19 mouse cellular contexts compared by ENCODE assay signal in genomic region chr13:112853710-112854316, GRCm38 (mm10). TPM values are rescaled to one million over a fixed set of nuclear protein-coding genes. Genes with fewer than 3 reads are reported as not detected.
A peak's percentile ranks its signal among the peaks of the same experiment; 100 is the strongest.
DNase-seq lines count a peak whose midpoint lies in the region; ATAC-seq lines count a peak whose summit lies in the region.
"Had no signal": no experiment of that assay in that cellular context is flagged by ENCODE, and none has a peak within 500 bp of the region (broad histone marks: within the 10 kb centered on the region; RNA-seq: fewer than 3 reads in every experiment).

No protein-coding gene starts in this region.

- DNase-seq in forebrain, embryonic 10.5 days (ENCODE audit: extremely low spot score, low spot score), result peak; percentile 22
- DNase-seq in kidney, postnatal 14 days, result no peak
- peak; percentile 20 for DNase-seq in forebrain, embryonic 14.5 days (ENCODE audit: low spot score)
- no peak for DNase-seq in adrenal gland, postnatal 25 days
- no peak for DNase-seq in yolk sac, embryonic 10.5 days (ENCODE audit: low spot score)
- DNase-seq: adrenal gland, adult 8-10 months; cerebellum, adult 9-10 months; gastrocnemius, postnatal 36 days; kidney, adult 11 months; kidney, postnatal 36 days; layer of hippocampus, adult 9-11 months; liver, embryonic 13.5 days; right cerebral cortex, postnatal 14 days had no signal

- peaks cover 6% of the 10 kb centered on the region; the same call in 1 of the 2 replicates for H3K27me3 ChIP-seq in forebrain, embryonic 10.5 days (ENCODE audit: poor library complexity, severe bottlenecking)
- no peaks in the 10 kb centered on the region for H3K27me3 ChIP-seq in forebrain, embryonic 16.5 days (replicated peaks; ENCODE audit: control insufficient read depth, insufficient read depth, low read length)
- H3K27me3 ChIP-seq in kidney, embryonic 16.5 days (ENCODE audit: insufficient read depth, low read length), result no peaks in the 10 kb centered on the region
- no peaks in the 10 kb centered on the region for H3K27me3 ChIP-seq in forebrain, embryonic 14.5 days (replicated peaks; ENCODE audit: control insufficient read depth, insufficient read depth, low read length)
- H3K27me3 ChIP-seq in intestine, embryonic 16.5 days (replicated peaks; ENCODE audit: control insufficient read depth, insufficient read depth, low read length), result no peaks in the 10 kb centered on the region
- H3K27me3 ChIP-seq: heart, embryonic 12.5 days; limb, embryonic 12.5 days; liver, embryonic 13.5 days; lung, embryonic 15.5 days had no signal

- H3K4me3 ChIP-seq in forebrain, embryonic 10.5 days, result peak overlapping the region; percentile 14; the same call in 1 of the 2 replicates
- no peak overlapping the region for H3K4me3 ChIP-seq in forebrain, embryonic 16.5 days (replicated peaks; ENCODE audit: low read length)
- no peak overlapping the region for H3K4me3 ChIP-seq in kidney, embryonic 16.5 days (ENCODE audit: low read length)
- no peak overlapping the region for H3K4me3 ChIP-seq in forebrain, embryonic 14.5 days (ENCODE audit: low read depth, low read length)
- no peak overlapping the region for H3K4me3 ChIP-seq in intestine, embryonic 16.5 days (ENCODE audit: low read length)
- H3K4me3 ChIP-seq: heart, embryonic 12.5 days; limb, embryonic 12.5 days; liver, embryonic 13.5 days; lung, embryonic 15.5 days had no signal

- no peak overlapping the region for H3K9ac ChIP-seq in forebrain, embryonic 16.5 days (replicated peaks; ENCODE audit: low read depth, low read length)
- H3K9ac ChIP-seq in kidney, embryonic 16.5 days (replicated peaks; ENCODE audit: low read length), result no peak overlapping the region
- H3K9ac ChIP-seq in forebrain, embryonic 14.5 days (ENCODE audit: low read length), result no peak overlapping the region
- H3K9ac ChIP-seq in intestine, embryonic 16.5 days (ENCODE audit: low read depth, low read length), result no peak overlapping the region
- H3K9ac ChIP-seq: heart, embryonic 12.5 days; limb, embryonic 12.5 days; liver, embryonic 13.5 days; lung, embryonic 15.5 days had no signal

- H3K36me3 ChIP-seq in forebrain, embryonic 10.5 days (replicated peaks), result no peaks in the 10 kb centered on the region; the same call in 1 of the 2 replicates
- no peaks in the 10 kb centered on the region for H3K36me3 ChIP-seq in forebrain, embryonic 16.5 days (ENCODE audit: control insufficient read depth, insufficient read depth)
- H3K36me3 ChIP-seq in kidney, embryonic 16.5 days (ENCODE audit: insufficient read depth, low read length), result 0 out of 2 replicates have a peak, but pooled peaks cover 6% of the 10 kb centered on the region
- H3K36me3 ChIP-seq in forebrain, embryonic 14.5 days (ENCODE audit: control insufficient read depth, insufficient read depth, low read length), result no peaks in the 10 kb centered on the region
- H3K36me3 ChIP-seq in intestine, embryonic 16.5 days (ENCODE audit: control insufficient read depth, insufficient read depth, low read length), result 0 out of 2 replicates have a peak, but pooled peaks cover 2% of the 10 kb centered on the region
- H3K36me3 ChIP-seq: lung, embryonic 15.5 days had no signal

- no peaks in the 10 kb centered on the region for H3K9me3 ChIP-seq in forebrain, embryonic 10.5 days
- no peaks in the 10 kb centered on the region for H3K9me3 ChIP-seq in forebrain, embryonic 16.5 days (ENCODE audit: control insufficient read depth, low read length)
- H3K9me3 ChIP-seq in kidney, embryonic 16.5 days (ENCODE audit: low read length), result no peaks in the 10 kb centered on the region
- H3K9me3 ChIP-seq in forebrain, embryonic 14.5 days (replicated peaks; ENCODE audit: control insufficient read depth, low read length), result no peaks in the 10 kb centered on the region
- H3K9me3 ChIP-seq in intestine, embryonic 16.5 days (ENCODE audit: control insufficient read depth, low read length), result no peaks in the 10 kb centered on the region
- H3K9me3 ChIP-seq: heart, embryonic 12.5 days; limb, embryonic 12.5 days; liver, embryonic 13.5 days; lung, embryonic 15.5 days had no signal

- no peak overlapping the region for H3K4me2 ChIP-seq in forebrain, embryonic 16.5 days (ENCODE audit: low read length)
- H3K4me2 ChIP-seq in kidney, embryonic 16.5 days (replicated peaks; ENCODE audit: low read depth, low read length), result no peak overlapping the region
- no peak overlapping the region for H3K4me2 ChIP-seq in forebrain, embryonic 14.5 days (ENCODE audit: low read length)
- H3K4me2 ChIP-seq in intestine, embryonic 16.5 days (ENCODE audit: low read depth, low read length), result no peak overlapping the region
- H3K4me2 ChIP-seq: heart, embryonic 12.5 days; limb, embryonic 12.5 days; liver, embryonic 13.5 days; lung, embryonic 15.5 days had no signal

- no peak for ATAC-seq in forebrain, embryonic 16.5 days
- ATAC-seq in kidney, embryonic 16.5 days (ENCODE audit: low FRiP score, low TSS enrichment), result peak; percentile 55; the same call in 1 of the 2 replicates
- peak; percentile 57; the same call in 1 of the 2 replicates for ATAC-seq in forebrain, embryonic 14.5 days
- peak; percentile 74 for ATAC-seq in intestine, embryonic 16.5 days

- no peak overlapping the region for H3K27ac ChIP-seq in forebrain, embryonic 10.5 days
- H3K27ac ChIP-seq in forebrain, embryonic 16.5 days (ENCODE audit: low read length), result no peak overlapping the region
- no peak overlapping the region for H3K27ac ChIP-seq in kidney, embryonic 16.5 days (ENCODE audit: low read length)
- no peak overlapping the region for H3K27ac ChIP-seq in forebrain, embryonic 14.5 days (ENCODE audit: low read depth, low read length)
- H3K27ac ChIP-seq in intestine, embryonic 16.5 days (ENCODE audit: low read length), result peak overlapping the region; percentile 40; the same call in 1 of the 2 replicates
- H3K27ac ChIP-seq: limb, embryonic 12.5 days; liver, embryonic 13.5 days; lung, embryonic 15.5 days had no signal

- H3K4me1 ChIP-seq in forebrain, embryonic 10.5 days, result peaks cover 30% of the 10 kb centered on the region
- H3K4me1 ChIP-seq in forebrain, embryonic 16.5 days (replicated peaks; ENCODE audit: control insufficient read depth, insufficient read depth, low read length), result peaks cover 3% of the 10 kb centered on the region; the same call in 1 of the 2 replicates
- H3K4me1 ChIP-seq in kidney, embryonic 16.5 days (ENCODE audit: insufficient read depth, low read length), result peaks cover 14% of the 10 kb centered on the region; the same call in 1 of the 2 replicates
- H3K4me1 ChIP-seq in forebrain, embryonic 14.5 days (ENCODE audit: control insufficient read depth, insufficient read depth, low read length), result 0 out of 2 replicates have a peak, but pooled peaks cover 4% of the 10 kb centered on the region
- peaks cover 2% of the 10 kb centered on the region; the same call in 1 of the 2 replicates for H3K4me1 ChIP-seq in intestine, embryonic 16.5 days (ENCODE audit: control insufficient read depth, insufficient read depth, low read length)
- H3K4me1 ChIP-seq: heart, embryonic 12.5 days; liver, embryonic 13.5 days; lung, embryonic 15.5 days had no signal

- WGBS in forebrain, embryonic 10.5 days, result 38% methylated on average over 17 of the region's 17 CpGs
- 24% methylated on average over 17 of the region's 17 CpGs for WGBS in forebrain, embryonic 16.5 days
- WGBS in kidney, embryonic 16.5 days, result 46% methylated on average over 17 of the region's 17 CpGs
- 18% methylated on average over 17 of the region's 17 CpGs for WGBS in forebrain, embryonic 14.5 days
- 66% methylated on average over 17 of the region's 17 CpGs for WGBS in intestine, embryonic 16.5 days

RNA-seq across cellular contexts. Expression of gene Plpp1, which starts 53.2 kb away (rescaled TPM):
- 15.7 and 16.8 TPM in 2 replicates for polyA plus RNA-seq in forebrain, embryonic 10.5 days (2016; fragmentation: Nextera tagmentation; extraction: Ambion mirVana)
- 44.7 and 49.2 TPM in 2 replicates for polyA plus RNA-seq in forebrain, embryonic 16.5 days (2015; fragmentation: Nextera tagmentation; extraction: Ambion mirVana)
- polyA plus RNA-seq in kidney, embryonic 16.5 days (2015; fragmentation: Nextera tagmentation; extraction: Ambion mirVana), result 103 and 120 TPM in 2 replicates
- polyA plus RNA-seq in forebrain, embryonic 14.5 days (2014; fragmentation: Nextera tagmentation; extraction: Ambion mirVana), result 39.5 and 41.2 TPM in 2 replicates
- 94.5 and 97.3 TPM in 2 replicates for polyA plus RNA-seq in intestine, embryonic 16.5 days (2015; fragmentation: Nextera tagmentation; extraction: Ambion mirVana)
- total RNA-seq in adrenal gland, postnatal 25 days (2021), result 225 and 226 TPM in 2 replicates

Comparison
In these comparisons a context has a peak if more than half of its experiments do, and no peak if none do; other contexts are left out.
1. DNase-seq: peak in forebrain, embryonic 10.5 days (single experiment) and forebrain, embryonic 14.5 days (single experiment); none in kidney, postnatal 14 days (single experiment), adrenal gland, postnatal 25 days (single experiment) and yolk sac, embryonic 10.5 days (single experiment).